Mouse (Mus musculus) kidney, adult 2 months (tissue): Measurements from ENCODE around the gene Satb1. TPM values are rescaled to one million over a fixed set of nuclear protein-coding genes. Genes with fewer than 3 reads are reported as not detected.

ENCODE experiments used
- DNase-seq: peaks from one replicate; pipeline ENCODE4 v3.0.0; 2021
- H3K27ac ChIP-seq: fragments of 200-500 bp; 2 replicates; pipeline ENCODE4 v1.5.1; 2012; ENCODE audit warnings: low read depth, low read length, control low read depth, inconsistent platforms; ENCODE audit not compliant: insufficient read depth
- H3K27me3 ChIP-seq: fragments of 200-500 bp; replicated peaks from 2 replicates; pipeline ENCODE4 v1.6.1; 2012; ENCODE audit warnings: mild to moderate bottlenecking, moderate library complexity, low read length, inconsistent platforms; ENCODE audit not compliant: control insufficient read depth, insufficient read depth
- H3K36me3 ChIP-seq: fragments of 200-500 bp; 2 replicates; pipeline ENCODE4 v1.6.1; 2012; ENCODE audit warnings: mild to moderate bottlenecking, moderate library complexity, low read length, inconsistent platforms; ENCODE audit not compliant: control insufficient read depth, insufficient read depth
- H3K4me1 ChIP-seq: fragments of 200-500 bp; 2 replicates; pipeline ENCODE4 v1.6.1; 2011; ENCODE audit warnings: low read length; ENCODE audit not compliant: control insufficient read depth, insufficient read depth
- H3K4me3 ChIP-seq: fragments of 200-500 bp; 2 replicates; pipeline ENCODE4 v1.5.1; 2011; ENCODE audit warnings: mild to moderate bottlenecking, low read depth, low read length, control low read depth; ENCODE audit not compliant: insufficient read depth
- CTCF ChIP-seq: fragments of 200-500 bp; conservative IDR thresholded peaks from 2 replicates; pipeline ENCODE4 v1.5.1; 2011; ENCODE audit warnings: low read depth, mild to moderate bottlenecking, control low read depth, low read length, moderate library complexity, mixed read lengths; ENCODE audit not compliant: insufficient read depth, insufficient read length
- POLR2A ChIP-seq: fragments of 200-500 bp; IDR thresholded peaks from one replicate; pipeline ENCODE4 v1.6.1; 2011; ENCODE audit warnings: low read depth, low read length, control low read depth
- WGBS: fragments of 180-500 bp; shearing (Covaris S2); methylation state at CpG from one replicate; pipeline ENCODE4 v1.1.7; 2018; 5-methylcytosine and 5-hydroxymethylcytosine counted together
- polyA plus RNA-seq: library from polyadenylated mRNA; depleted of rRNA; stranded (reverse); fragments of >200 nt; gene quantifications from 2 replicates; pipeline ENCODE4 v1.2.3, GENCODE M21; 2012

Gene Satb1
- polyA plus RNA-seq, 1 experiment: 4.3 TPM

DNA sequence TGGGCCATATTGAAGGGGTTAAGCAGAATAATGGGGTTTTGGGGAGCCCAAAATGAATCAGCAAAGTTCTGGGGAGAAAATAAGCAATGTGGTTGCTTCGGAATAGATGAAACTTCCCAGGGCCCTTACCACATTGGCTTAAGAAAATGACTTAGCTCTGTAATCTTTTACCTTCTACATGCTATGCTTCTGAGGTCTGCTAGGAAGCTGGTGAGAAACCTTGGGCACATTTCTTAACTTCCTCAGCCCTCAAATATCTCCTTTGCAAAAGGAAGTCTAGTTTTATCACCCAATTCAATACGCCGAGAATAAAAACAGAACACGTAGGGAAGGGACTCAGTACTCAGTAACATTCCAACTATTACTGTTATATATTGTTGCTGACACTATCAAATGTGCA is 80.9 kb downstream of the Satb1 start:
- 96% methylated on average over 4 of the region's 4 CpGs for WGBS
- TF ChIP-seq POLR2A (no peak), CTCF (no peak)
- no peaks in the 10 kb centered on the region for H3K36me3 ChIP-seq
- H3K27me3 ChIP-seq: no peaks in the 10 kb centered on the region
- H3K4me1 ChIP-seq: no peaks in the 10 kb centered on the region
- no peak for DNase-seq
- H3K27ac ChIP-seq: no peak overlapping the region
- H3K4me3 ChIP-seq: no peak overlapping the region

DNA sequence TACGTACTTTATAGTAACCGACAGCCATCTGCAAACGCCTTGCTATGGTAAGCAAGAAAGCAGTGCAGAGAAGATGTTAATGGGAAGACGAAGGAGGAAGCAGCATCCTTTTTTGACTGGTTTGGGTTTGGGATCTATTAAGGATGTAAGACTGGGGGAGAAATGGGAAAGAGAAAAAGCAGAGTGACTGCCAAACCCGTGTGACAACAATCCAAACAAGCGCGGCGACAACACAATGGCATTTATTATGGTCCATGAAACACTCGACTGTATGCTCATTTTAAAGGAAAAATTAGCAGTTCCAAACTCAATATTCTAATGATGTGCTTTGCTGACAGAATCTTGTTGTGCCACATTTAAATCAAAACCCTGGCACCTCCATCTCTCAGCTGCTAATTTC is 85.9 kb downstream of the Satb1 start:
- no peak overlapping the region for H3K4me3 ChIP-seq
- H3K27ac ChIP-seq: no peak overlapping the region
- TF ChIP-seq CTCF (no peak), POLR2A (no peak)
- H3K36me3 ChIP-seq: no peaks in the 10 kb centered on the region
- no peaks in the 10 kb centered on the region for H3K27me3 ChIP-seq
- no peaks in the 10 kb centered on the region for H3K4me1 ChIP-seq
- 85% methylated on average over 9 of the region's 9 CpGs for WGBS
- no peak for DNase-seq

GRCm38 (mm10) chr17:51742502-51742901 is 90.6 kb downstream of the Satb1 start:
- 85% methylated on average over 10 of the region's 10 CpGs for WGBS
- no peak overlapping the region for H3K4me3 ChIP-seq
- DNase-seq: no peak
- no peaks in the 10 kb centered on the region for H3K4me1 ChIP-seq
- H3K36me3 ChIP-seq: no peaks in the 10 kb centered on the region
- no peak overlapping the region for H3K27ac ChIP-seq
- TF ChIP-seq CTCF: no peak
- TF ChIP-seq POLR2A: no peak
- no peaks in the 10 kb centered on the region for H3K27me3 ChIP-seq

DNA sequence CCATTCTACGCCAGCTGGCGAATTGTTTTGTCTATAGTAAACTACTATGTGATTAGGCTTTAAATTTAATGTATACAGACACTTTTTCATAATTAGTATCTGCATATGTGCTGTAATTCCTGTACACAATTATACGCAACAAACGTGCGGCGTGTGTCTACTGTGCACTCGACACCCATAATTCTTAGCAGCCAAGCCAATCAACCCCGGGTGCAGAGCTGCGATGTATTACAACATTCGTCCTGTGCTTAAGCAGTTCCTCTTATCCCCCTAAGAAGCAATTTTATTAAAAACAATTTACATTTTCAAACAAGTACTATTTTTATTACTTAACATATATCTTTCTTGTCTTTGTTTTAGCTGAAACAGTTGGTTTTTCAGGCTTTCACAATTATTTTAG is 92.0 kb downstream of the Satb1 start:
- Histone ChIP-seq H3K36me3 (no peaks in the 10 kb centered on the region), H3K27me3 (no peaks in the 10 kb centered on the region), H3K27ac (no peak overlapping the region), H3K4me1 (no peaks in the 10 kb centered on the region), H3K4me3 (no peak overlapping the region)
- 96% methylated on average over 10 of the region's 10 CpGs for WGBS
- no peak for TF ChIP-seq CTCF
- no peak for TF ChIP-seq POLR2A
- DNase-seq: no peak

- Histone ChIP-seq H3K27me3 (no peaks in the 10 kb centered on the region), H3K4me3 (no peak overlapping the region), H3K36me3 (no peaks in the 10 kb centered on the region), H3K27ac (no peak overlapping the region), H3K4me1 (no peaks in the 10 kb centered on the region)
- WGBS: 83% methylated on average over 15 of the region's 15 CpGs
- TF ChIP-seq POLR2A (no peak), CTCF (no peak)
- DNase-seq: peak; percentile 3
These were observed 92.8 kb downstream of the Satb1 start for GRCm38 (mm10) chr17:51740246-51740645.

GRCm38 (mm10) chr17:51724486-51724885 is 108.6 kb downstream of the Satb1 start:
- no peak for DNase-seq
- Histone ChIP-seq H3K36me3 (no peaks in the 10 kb centered on the region), H3K4me3 (no peak overlapping the region), H3K4me1 (no peaks in the 10 kb centered on the region), H3K27ac (no peak overlapping the region), H3K27me3 (no peaks in the 10 kb centered on the region)
- TF ChIP-seq CTCF (no peak), POLR2A (no peak)
- WGBS: 88% methylated on average over 2 of the region's 2 CpGs

GRCm38 (mm10) chr17:51695711-51696110 is 137.4 kb downstream of the Satb1 start:
- TF ChIP-seq CTCF: no peak
- DNase-seq: no peak
- H3K4me3 ChIP-seq: no peak overlapping the region
- WGBS: 81% methylated on average over 6 of the region's 6 CpGs
- H3K27ac ChIP-seq: no peak overlapping the region
- no peaks in the 10 kb centered on the region for H3K4me1 ChIP-seq
- no peaks in the 10 kb centered on the region for H3K27me3 ChIP-seq
- no peaks in the 10 kb centered on the region for H3K36me3 ChIP-seq

GRCm38 (mm10) chr17:51695271-51695670 is 137.8 kb downstream of the Satb1 start:
- Histone ChIP-seq H3K4me1 (no peaks in the 10 kb centered on the region), H3K27ac (no peak overlapping the region), H3K36me3 (no peaks in the 10 kb centered on the region), H3K4me3 (no peak overlapping the region), H3K27me3 (no peaks in the 10 kb centered on the region)
- WGBS: 86% methylated on average over 2 of the region's 2 CpGs
- no peak for DNase-seq
- TF ChIP-seq POLR2A (no peak), CTCF (no peak)
